Mouse (Mus musculus) frontal cortex, adult (tissue): ENCODE measurements around the gene Gm45521.

Experiments
- ATAC-seq: cut with Nextera tagmentation; 2 replicates; pipeline ENCODE4 v1.9.2; 2017; ENCODE audit warnings: mild to moderate bottlenecking, moderate library complexity, mixed read lengths; ENCODE audit not compliant: low TSS enrichment

The Gm45521 gene

DNA sequence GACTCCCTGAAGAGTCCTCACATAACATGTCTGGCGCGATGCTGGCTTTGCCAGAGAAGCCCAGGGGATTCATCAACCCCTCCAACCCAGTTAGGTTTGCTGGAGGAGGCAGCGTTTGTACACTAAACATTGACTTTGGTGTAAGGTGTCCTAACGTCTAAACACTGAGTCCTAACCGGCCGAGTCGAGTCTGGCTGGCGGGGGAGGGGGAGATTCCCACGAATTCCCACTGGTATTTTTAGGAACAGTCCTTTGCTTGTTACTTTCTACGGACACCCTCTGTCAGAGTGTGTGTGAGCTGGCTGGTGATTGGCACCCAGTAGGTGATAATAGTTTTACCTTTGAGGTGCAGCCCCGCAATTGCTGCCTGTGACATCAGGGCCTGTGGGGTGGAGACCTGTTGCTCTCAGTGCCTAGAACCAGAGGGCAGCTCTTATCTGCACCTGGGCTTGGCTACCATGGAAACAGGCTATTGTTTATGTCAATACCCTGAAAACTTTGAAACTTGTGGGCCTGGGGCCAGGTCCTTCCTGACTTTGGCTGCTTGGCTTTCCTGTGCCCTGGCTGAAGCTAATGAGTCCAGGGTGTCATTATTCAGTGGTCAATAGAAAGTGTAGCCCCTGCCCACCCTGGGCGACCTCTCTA, 4.4 kb upstream of the Gm45521 start:
- ATAC-seq, result no peak

DNA sequence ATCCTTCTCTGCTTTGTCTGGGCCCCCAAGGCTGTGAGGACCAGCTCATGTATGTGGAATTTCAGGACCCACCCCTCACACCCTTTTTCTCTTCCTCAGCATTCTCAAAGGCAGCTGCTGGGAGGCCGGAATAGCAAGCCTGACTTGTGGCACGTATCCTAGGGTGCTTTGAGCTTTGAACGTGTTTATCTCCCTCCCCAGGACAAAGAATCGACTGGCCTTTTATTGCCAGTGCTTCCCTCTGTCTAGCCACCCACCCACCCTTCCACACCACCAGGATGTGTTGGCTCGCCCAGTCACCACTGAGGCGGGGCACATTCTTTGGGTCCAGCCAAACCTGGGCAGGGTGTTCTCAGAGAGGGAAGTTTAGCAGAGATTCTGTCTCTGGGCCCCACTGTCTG, 3.0 kb upstream of the Gm45521 start:
- no peak for ATAC-seq

DNA sequence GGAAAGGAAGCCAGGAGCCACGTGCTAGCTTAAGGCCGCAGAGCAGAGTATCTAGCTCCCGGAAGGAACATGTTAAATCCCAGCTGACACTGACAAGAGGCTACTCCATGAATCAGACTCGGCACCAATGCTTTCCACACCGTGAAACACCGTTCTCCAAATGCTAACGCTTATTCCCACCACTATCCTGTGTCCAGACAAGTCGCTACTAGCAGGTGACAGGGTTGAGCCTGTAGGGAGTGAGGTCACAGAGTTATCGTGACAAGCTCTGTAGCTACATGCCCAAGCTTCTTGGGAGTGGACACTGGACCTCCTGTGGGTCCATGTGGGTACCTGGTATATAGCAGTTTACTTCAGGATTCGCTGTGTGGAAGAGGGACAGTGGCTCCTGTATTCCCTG, 661 bp upstream of the Gm45521 start:
- ATAC-seq, result no peak

DNA sequence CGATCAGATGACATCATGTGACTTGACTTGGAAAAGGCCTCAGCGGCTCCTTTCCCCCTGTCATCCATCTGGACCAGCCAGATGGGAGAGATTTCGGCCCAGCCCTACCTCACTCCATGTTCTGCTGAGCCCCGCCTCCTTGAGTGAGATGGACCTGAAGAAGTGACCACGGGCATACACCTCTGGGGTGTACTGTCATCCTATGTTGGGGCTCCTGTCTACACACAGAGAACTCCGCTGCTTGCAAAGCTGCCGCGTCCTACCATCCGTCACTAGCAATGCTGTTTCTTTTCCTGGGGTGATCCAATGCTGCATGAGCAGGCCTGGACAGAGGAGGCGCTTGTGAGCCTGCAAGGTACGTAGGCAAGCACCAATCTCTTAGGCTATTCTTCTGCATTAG, 3.5 kb downstream of the Gm45521 start:
- ATAC-seq, result peak; percentile 93

DNA sequence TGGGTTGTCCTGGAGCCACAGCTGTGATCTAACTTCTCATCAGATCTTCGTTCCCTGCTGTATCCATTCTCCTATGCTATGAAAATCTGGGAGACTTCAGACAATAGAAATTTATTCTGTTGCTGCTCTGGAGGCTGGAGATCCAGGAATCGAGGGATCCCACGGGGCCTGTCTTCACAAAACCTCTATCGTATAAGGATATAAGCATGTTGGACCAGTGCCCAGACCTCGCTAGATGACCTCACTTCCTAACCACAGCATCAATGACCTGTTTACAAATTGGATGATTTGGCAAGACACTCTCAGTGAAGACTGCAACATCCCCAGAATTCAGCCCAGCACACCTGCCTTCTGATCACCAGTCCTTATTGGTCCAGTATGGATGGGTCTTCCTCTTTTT, 4.6 kb downstream of the Gm45521 start:
- no peak for ATAC-seq

DNA sequence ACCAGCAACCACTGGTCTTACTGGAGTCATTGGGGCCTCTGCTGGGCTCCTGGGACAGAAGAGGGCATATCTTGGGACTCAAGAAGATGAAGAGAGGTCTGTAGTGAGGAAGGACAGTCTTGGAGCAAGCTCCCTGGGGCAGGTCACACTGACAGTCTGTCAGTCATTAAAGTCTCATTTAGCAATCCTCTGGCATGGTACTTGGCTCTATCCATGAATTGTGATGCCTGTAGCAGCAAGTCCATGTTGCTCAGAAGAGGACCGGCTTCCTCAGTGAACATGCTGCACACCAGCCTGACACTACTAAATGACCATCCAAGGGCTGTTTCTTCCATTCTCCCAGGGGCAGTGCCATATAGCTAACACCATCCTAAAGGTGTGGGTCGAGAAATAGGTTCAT, 5.5 kb downstream of the Gm45521 start:
- no peak for ATAC-seq

DNA sequence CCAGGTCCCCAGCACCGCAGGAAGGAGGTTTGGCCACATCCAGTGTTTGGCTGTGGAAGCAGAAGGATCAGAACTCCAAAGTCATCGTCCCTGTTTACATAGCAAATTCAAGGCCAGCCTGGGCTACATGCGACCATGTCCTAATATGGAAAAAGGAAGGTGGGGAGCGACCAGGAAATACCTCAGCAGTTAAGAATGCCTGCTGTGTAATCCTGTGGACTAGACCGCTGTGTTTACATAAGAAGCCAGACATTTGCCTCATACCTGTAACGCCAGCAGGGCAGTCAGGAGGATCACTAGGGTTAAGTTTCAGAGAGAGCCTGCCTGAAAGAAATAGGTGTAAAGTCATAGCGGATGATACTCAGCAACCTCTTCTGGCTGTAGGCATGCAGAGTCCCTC, 6.1 kb downstream of the Gm45521 start:
- ATAC-seq, result no peak

DNA sequence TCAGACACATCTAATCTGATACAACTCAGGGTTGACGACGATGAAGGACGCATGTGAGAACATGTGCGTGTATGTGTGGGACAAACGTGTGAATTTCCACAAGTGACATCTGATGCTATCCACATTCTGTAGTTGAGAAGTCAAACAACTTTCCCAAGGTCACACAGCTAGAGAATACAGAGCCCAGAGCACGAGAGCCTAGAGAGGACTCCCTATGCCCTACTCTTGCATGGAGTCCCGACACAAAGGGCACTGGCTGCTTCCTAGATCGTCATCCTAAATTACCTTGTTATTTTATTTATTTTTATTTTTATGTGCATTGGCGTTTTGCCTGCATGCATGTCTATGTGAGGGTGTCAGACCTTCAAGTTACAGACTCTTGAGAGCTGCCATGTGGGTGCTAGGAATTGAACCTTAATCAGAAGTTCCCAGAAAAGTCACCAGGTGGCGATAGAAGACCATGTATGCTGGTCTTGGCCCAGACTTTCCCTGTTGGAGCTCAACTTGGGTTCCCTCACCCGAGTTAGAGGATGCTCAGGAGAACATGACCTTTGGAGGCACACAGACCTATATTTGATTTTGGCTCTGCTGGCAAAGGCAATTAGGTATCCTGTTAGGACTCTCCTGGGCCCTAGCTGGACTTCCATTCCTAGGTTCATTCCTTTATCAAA, 7.3 kb downstream of the Gm45521 start:
- ATAC-seq, result peak; percentile 86

DNA sequence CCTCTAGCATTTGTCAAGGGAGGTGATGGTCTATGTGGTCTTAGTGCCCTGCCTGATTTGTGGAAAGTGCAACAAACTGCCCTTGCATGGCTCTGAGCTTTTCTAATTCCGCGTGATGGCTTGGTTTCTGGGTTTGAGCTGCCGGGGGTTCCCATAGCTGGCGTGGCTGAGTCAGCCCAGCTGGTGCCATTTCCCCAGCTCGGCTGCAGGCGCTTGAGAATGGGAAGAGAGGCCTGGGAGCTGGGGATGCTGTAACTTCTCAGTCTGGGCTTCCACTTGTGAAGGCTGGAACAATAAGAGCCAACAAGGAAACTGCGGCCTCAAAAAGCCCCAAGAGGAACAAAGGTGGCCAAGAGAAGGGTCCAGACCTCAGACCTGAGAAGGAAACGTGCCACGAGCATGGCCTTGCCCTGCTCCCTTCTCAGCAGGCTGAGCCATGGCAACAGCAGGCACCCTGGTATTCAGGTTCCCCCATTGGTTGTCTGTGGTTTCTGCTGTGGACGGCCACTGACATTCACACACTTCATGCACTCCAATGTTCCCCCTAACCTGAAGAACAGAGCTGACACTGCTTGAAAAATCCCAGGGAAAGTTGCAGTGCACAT, 14.9 kb downstream of the Gm45521 start:
- ATAC-seq, result peak; percentile 67; the same call in 1 of the 2 replicates

DNA sequence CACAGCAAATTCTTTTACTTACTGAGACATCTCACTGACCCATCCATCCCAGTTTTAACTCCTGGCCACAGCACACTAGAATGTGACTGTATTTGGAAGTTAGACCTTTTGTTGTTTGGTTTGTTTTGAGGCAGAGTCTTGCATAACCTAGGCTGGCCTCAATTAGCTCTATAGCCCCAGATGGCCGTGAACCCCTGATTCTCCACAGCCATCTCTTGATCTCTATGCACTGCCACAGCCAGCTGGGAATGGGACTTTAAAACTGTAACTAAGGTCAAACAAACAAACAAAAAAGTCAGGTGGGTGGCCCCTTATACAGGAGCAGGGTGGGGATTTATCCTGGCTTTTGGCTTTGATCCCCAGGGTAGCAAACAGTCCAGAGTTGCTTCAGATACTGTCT, 17.6 kb downstream of the Gm45521 start:
- ATAC-seq, result no peak

DNA sequence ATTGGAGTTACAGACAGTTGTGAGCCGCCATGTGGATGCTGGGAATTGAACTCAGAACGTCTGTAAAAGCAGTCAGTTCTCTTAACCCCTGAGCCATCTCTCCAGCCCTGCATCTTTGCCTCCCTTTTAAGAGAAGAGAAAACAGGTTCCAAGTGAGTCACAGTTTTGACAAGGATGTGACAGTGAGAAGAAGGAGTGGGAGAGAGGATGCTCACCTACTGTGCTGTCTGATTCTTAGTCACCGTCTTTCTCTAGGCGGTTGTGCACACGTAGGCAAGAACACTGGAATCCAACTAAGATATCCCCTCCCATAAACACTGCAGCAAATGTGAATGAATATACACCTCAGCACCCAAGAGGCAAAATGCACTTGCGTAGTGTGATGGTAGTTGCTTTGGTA, 18.1 kb downstream of the Gm45521 start:
- ATAC-seq, result peak; percentile 56

DNA sequence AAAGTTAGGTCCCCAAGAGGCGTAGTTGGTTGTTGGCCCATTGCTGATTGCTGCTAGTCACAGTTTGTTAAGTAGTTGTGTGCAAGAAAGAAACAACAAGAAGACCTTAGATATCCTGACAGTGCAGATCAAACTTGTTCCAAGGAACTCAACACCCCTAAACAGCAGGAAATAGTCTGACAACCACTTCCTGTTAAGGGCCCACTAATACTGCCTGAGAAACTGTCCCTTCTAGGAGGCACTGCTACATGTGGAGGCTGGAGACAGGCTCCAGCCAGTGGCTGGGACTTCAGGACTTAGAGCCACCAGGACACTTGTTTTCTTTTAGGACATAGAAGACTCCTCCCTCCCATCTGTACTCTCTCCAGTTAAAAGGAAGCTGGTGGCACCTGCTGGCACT, 20.4 kb downstream of the Gm45521 start:
- ATAC-seq, result 0 out of 2 replicates have a peak, but pooled peaks have one; percentile 52

DNA sequence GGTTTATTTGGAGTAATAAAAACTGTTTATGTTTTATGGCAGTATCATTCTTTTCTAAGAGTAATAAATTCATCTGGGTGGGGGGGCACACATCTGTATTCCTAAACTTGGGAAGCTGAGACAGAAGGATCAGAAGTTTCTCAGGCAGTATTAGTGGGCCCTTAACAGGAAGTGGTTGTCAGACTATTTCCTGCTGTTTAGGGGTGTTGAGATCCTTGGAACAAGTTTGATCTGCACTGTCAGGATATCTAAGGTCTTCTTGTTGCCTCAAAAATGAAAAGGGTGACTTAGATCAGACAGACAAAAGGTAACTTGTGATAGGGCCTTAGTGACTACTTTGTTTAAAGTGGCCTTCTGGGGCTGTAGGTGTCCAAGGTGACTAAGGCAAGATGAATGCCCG, 21.1 kb downstream of the Gm45521 start:
- ATAC-seq, result no peak

DNA sequence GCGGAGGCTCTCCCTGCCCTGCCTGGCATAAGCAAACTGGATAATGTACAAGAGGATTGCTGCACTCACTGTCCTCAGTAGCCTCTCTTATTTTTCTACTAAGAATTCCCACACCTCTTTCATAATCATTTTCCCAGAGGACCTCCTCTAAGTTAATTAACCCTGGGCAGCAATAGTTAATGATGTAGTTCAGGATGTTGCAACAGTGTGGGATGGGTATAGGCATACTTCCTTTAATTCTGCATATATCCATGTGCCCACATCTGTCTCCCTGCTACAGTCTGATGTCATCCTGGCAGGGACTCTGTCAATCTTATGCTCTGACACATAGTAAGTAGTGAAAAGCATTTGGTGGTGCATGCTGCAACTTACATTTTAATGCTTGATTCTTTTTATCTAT, 24.1 kb downstream of the Gm45521 start:
- ATAC-seq, result no peak

DNA sequence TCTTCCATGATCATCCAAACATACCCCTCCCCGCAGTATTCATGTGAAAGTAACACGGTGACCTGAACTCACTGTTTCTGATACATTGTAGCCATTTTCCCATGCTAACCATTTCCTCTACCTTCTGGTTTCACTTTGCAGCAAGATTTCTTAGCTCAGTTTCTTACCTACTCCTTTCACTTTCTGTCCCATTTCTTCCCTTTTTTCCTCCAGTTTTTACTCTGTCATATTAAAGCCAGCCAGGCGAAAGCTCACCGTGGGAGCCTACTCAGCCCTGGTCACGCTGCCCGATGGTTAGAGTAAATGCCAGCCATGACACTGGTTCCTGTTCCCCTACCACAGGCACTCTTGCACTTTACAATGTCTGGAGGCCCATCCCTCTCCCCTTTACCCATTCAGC, 29.8 kb downstream of the Gm45521 start:
- ATAC-seq, result no peak

DNA sequence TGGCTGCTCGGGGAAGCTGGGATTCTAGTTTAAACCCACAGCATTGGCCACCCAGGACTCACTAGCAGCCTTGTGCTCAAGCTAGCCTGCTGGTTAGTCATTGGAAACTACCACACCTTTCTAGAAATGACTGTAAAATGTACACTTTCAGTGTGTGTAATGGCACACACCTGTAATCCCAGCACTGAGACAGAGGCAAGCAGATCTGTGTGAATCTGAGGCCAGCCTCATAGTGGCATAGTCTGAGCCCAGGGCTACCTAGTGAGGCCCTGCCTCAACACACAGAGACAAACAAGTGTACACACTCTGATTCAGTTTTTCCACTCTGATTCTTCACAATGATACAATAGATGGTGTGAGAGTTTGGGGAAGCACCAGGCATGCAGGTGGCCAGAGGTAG, 32.3 kb downstream of the Gm45521 start:
- no peak for ATAC-seq

DNA sequence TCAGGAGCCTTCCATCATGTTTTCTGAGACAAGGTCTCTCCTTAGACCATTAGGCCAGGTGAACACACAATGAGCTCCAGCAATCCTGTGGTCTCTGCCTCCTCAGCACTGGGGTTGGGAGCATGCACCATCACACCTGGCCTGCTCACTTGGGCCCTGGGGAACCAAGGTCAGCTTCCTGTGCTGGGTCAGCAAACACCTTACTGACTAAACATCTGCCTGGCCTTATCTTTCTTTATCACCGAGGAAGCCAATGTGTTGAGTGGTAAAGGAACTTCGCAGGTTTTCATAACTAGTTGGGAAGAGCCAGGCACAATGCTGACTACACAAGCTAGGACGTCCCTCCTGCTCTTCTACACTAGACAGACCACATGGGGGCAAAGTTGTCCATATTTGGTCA, 32.9 kb downstream of the Gm45521 start:
- ATAC-seq, result no peak

DNA sequence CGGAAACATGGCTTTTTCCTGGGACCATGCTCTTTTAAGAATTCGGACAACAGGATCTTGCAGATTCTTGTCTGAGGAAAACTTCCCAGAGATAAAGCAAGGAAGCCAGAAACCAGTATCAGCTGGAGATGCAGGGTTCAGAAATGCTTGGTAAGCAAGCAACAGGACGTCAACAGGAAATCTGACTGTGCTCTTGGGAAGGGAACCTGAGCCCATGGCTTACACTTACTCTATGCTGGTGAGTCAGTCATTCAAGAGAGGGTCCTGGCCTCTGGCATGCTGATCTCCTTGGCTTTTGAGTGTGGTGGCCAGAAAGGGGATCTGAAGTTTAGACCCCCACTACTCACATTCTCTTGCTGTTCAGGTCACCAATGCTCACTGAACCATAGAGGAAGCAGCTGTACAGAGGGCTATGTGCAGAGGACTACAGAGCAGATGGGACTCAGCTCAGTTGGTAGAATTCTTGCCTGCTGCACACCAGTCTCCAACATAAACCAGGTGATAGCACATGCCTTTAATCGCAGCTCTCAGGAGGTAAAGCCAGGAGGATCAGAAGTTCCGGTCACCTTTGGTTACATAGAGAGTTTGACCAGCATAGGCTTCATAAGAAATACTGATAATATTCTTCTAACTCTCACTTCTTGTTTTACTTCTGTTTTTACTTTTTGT, 34.2 kb downstream of the Gm45521 start:
- no peak for ATAC-seq

DNA sequence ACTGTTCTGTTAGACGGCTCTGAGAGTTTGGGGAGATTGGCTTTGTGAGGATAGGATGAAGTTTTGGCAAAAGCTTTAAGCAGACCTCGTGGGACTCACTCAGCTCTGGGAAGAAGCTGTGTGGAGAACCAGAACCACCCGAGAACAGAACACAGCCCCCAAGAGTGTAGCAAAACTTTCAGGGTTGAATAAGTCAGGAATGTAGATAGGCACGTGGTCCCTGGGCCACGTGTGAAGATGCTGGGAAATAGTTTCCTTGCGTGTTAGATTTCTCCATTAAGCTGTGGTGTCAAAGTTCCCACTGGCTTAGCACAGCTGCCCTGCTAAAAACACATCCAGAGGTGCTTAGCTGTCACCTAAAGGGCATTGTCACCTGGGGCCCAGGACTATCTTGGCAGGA, 35.1 kb downstream of the Gm45521 start:
- ATAC-seq, result no peak

DNA sequence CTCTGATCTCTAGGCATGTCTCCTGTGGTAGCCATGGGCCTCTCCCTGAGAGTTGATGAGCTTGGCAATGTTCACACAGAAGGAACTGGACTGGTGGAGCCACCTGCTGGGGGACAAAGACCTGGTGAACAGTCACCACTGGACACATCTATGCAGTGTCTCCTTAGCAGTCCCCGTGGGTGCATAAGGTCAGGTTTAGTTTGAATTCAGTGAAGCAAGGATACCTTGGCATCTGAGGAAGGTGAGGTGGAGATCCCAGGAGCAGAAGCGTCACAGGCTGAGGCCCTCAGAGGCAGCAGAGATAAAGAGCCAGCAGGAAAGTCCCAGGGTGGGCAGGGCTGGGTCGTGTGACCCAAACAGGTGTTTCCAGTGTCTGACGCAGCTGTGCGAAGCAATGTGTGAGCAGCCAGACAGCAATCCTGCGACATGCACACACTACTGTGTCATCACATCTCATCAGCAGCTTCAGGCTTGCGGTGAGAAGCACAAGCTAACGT, 37.2 kb downstream of the Gm45521 start, which contains the start of gene Dnase1l3:
Gene Dnase1l3, minus strand, starts transcription at position 303 of the 497 bp plus-strand sequence.
- 0 out of 2 replicates have a peak, but pooled peaks have one; percentile 52 for ATAC-seq

DNA sequence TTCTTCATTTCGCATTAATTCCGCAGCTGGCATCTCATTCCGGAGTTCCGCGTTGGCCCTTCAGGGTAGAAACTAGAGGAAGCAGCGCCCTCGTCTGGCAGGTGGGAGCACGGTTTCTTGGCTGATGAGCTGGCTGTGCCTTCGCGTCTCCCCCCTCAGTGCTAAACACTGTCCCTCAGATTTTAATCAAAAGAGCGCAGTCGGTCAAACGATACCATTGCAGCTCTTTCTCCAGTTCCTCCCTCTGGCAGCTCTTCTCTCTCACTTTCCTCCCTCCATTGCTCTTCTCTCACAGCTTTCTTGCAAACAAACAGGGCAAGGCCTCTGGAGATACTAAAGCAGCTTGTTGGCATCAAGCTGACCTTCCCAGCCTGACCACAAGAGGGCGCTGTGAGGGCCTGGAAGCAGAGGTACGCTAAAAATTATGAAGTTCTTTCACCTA, 40.2 kb downstream of the Gm45521 start:
- peak; percentile 88 for ATAC-seq

DNA sequence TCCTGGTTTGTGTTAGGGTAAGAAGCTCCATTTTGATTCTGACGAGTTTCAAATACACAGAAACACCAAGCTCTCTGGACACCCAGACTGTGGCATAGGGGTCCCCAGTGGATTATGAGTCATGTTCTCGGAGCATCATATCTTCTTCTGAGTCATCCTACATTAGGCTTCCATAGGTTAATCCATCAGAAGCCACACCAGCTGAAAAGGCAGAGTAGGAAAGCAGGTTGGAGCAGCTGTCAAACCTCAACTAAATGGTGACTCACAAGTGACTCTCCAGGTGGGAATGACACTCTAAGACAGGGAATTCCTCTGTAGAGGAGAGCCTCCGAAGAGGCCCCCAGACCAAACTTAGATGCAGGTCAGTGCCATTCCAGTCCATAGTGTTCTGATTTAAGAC, 41.9 kb downstream of the Gm45521 start:
- ATAC-seq, result no peak
